Mouse (Mus musculus): Measurements from ENCODE around the gene Tcam1.

Gene Tcam1

DNA sequence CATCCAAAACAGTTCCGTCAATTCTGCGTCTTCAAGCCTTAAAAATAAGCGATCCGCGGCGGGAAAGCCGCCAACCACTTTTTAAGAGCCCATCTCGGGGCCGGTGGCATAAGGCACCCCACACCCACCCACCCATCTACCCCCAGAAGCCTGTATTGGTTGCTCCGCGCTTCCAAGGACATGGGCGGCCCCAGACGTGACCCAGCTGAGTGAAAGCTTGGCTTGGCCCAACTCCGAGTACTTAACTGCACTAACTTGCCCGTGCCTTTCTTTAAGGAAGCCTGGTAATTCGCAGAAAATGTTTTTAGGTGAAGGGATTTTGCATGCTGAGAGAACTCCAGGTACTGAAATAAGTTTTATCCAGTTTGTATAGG is 3.2 kb upstream of the Tcam1 start:
- no peak for DNase-seq (ENCODE audit: low read depth, low spot score)

DNA sequence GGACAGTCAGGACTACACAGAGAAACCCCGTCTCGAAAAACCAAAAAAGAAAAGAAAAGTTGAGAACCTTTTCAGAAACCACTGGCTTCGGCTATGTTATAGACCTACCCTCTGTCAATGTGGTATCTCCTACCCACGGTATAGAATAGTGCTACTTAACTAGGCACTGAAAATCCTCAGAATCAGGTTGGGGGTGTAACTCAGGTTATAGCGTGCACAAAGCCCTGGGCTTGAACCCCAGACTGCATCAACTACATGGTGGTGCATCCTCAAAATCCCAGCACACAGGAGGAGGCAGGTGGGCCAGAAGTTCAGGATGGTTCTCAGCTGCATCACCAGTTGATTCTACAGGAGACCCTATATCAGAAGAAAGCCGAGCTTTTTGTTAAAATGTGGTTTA is 2.7 kb upstream of the Tcam1 start:
- DNase-seq (ENCODE audit: low read depth, low spot score): no peak

DNA sequence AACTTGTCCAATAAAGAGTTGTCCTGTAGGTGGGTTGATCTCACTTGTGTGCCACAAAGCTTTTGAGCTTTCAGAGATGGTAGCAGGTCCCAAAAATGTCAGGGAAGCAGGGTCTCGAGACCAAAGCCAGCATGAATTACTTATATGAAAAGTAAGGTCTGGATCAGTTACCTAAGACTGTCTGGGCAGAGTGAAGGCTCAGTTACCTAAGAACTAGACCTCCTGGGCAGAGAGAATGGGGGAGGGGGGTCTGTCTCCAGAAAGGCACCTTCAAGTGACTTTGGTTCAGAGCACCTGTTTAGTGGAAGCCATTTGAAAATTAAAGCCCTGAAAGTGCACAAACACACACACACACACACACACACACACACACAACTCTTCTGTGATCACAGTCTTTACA is 2.1 kb upstream of the Tcam1 start:
- DNase-seq (ENCODE audit: low read depth, low spot score): no peak

DNA sequence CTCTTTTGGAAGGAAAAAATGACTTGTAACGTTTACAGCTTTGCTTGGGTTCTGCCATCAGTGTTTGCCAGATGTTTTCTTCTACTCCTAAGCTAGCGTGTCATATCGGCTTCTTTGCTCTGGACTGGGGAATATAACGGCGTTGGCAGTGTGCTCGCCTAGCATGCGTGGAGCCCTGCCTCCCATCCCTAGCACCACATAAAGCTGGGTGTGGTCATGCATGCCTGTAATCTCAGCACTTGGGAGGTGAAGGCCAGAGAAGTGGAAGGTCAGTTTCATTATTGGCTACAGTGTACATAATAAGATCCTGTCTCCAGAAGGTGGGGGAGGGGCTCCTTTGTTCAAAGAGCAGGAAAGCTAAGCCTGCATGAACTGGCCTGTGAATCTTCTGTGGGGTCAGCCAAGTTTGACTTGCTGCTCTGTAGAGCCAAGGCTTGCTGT is 1.5 kb upstream of the Tcam1 start:
- no peak for DNase-seq (ENCODE audit: low read depth, low spot score)

DNA sequence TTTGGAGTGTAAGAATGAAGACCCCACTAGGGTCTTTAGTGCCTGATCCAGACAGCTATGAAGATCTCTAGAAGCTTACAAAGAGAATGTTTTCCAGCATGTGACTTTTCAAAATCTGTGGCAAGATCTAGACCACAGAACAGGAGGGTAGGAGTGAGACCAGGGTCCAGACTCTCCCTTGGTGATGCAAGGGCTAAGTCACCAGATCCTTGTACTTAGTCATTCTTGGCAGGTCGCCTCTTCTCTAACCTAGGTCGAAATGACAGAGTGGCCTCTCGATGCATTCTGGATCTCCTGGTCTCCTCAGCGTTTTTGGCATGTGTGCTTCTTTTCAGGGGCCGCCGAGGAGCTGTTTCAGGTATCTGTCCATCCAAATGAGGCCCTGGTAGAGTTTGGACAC is 6.0 kb downstream of the Tcam1 start:
- no peak for DNase-seq (ENCODE audit: low read depth, low spot score)

DNA sequence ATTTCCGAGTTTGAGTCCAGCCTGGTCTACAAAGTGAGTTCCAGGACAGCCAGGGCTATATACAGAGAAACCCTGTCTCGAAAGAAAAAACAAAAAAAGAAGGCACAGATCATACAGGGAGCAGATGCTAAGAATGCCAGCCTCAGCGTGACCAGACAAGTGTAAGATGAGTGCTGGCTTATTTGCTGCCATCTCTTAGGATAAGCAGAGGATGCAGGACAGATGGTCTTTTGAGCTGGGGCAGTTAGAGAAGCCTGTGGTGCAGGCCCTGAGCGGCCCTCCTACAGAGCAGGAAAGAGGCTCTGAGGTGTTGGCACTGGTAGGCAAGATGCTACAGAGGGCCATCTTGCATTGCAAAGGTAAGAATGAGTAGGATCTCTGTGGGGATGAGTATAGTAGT is 6.9 kb downstream of the Tcam1 start:
- DNase-seq (ENCODE audit: low read depth, low spot score): no peak

DNA sequence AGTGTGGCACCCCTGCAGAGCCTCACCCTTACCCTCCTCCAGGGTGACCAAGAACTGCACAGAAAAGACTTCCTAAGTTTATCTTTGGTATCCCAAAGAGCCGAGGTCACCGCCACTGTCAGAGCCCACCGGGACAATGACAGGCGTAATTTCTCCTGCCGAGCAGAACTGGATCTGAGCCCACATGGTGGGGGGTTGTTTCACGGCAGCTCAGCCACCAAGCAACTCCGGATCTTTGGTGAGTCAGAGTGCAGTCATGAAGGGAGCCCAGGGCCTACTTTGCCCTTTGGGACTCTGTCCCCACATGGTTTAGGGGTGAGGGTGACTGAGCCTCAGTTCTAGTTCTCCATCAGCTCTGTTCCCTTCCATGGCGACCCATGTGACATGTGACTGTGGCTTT is 7.7 kb downstream of the Tcam1 start:
- no peak for DNase-seq (ENCODE audit: low read depth, low spot score)

DNA sequence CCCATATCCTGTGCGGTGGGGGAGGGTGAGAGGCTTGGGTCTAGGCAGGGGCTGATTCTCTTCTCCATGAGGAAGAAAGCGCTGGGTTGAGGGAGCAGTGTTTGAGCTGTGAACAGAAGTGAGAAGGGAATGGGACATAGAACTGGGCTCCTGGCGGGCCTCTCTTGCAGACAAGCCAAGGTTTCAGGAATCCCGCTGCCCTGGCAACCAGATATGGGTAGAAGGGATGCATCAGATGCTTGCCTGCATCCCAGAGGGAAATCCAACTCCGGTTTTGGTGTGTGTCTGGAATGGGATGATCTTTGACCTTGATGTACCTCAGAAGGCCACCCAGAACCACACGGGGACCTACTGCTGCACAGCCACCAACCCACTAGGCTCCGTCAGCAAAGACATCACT is 9.7 kb downstream of the Tcam1 start:
- DNase-seq (ENCODE audit: low read depth, low spot score): no peak

DNA sequence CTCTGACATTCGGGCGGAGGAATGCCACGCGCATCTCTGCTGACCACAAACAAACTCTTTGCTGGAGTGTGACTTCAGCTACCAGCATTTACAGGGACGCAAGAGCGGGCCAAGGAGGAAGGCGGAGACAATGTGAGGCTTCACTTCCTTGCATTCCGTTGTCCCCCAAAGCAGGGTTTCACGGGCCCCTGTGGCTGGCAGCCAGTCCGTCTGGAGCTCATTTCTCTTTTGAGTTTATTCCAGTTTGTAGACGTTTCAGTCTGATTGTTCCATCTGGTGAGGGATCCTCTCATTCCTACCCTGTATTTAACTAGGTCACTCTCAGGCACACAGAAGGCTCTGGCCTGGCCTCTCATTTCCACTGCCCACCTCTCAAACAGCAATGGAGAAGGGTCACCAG is 10.5 kb downstream of the Tcam1 start:
- DNase-seq (ENCODE audit: low read depth, low spot score): no peak

DNA sequence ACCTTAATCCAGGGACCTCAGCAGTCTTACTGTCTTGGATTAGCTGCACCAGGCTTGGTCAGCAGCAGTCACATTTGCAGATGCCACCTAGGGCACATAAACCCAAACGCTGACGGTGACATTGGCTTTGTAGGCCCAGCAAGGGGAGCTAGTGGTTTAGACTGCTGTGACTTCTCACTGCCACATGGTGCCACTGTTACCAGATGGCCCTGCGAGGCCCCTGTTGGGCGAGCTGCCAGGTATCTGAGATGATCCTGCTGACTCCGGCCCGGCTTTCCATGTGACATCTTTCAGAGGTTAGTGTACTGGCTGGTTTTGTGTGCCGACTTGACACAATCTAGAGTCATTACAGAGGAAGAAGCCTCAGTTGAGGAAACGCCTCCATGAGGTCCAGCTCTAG is 12.9 kb downstream of the Tcam1 start:
- DNase-seq (ENCODE audit: low read depth, low spot score): no peak

DNA sequence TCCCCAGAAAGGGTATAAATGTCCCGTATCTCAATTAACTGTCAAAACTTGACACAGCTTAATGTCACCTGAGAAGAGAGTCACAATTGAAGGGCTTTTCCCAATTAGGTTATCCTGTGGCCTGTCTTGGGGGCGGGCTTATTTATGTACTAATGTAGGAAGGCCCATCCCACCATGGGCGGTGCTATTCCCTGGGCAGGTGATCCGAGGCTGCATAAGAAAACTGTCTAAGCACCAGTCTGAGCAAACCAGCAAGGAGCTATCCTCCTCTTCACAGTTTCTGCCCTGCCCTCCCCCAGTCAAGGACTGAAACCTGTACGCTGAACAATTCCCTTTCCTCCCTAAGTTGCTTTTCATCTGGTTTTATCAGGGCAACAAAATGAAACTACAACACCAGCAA is 13.9 kb downstream of the Tcam1 start:
- no peak for DNase-seq (ENCODE audit: low read depth, low spot score)

DNA sequence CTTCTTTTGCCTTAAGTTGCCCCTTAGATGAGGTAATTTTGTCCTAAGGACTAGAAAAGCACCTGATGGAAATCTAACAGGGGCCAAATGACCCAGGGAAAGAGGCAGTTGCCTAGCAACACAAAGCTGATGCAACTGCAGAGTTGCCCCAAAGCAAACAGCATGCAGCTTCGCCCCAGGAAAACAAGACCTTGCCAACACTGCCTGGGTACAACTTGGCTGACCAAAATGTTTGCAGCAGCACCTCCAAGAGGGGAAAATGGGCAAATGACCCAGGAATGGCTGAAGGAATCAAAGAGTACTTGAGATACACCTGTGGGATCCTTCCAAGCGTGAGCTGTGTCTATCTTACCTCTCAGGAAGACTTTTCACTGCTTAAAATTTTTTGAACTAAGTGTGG is 15.4 kb downstream of the Tcam1 start:
- no peak for DNase-seq (ENCODE audit: low read depth, low spot score)

DNA sequence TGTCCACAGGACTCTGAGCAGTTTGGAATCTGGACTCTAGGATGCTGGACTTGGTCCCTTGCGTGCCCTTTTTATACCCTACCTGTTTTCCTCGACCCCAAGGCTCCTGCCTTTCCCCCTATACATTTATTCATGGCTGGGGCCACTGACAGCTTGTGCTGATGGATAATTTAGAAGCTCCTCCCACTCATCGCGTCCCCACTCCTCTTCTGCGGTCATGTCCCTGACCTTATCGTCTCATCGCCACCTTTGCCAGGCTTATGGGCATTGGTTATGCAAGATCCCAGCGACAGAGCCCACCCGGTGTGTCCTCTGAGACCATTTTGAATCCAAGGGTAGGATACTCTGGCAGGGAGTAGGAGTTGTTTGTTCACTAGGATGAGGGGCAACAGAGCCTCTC is 25.3 kb downstream of the Tcam1 start, which contains the start of gene Gh:
Gene Gh, minus strand, starts transcription at position 101 of the 400 bp plus-strand sequence.
- DNase-seq (ENCODE audit: low read depth, low spot score): no peak

DNA sequence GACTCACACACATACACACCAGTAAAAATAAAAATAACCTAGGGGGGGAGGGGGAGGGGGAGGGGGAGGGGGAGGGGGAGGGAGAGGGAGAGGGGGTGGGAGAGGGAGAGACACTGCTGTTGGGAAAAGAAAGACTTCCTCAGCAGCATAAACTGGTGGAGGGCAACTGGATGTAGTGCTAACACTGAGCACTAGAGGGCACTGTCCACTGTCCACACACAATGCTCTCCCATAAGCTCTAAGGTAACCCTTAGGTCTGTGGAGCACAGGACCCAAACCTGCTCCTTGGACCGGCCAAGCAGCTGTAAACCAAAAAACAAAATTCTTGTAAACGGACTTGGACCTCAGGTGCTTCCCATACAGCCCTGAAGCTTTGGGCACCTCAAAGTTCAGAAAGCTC is 26.2 kb downstream of the Tcam1 start:
- peak; percentile 49 for DNase-seq (ENCODE audit: low read depth, low spot score)

DNA sequence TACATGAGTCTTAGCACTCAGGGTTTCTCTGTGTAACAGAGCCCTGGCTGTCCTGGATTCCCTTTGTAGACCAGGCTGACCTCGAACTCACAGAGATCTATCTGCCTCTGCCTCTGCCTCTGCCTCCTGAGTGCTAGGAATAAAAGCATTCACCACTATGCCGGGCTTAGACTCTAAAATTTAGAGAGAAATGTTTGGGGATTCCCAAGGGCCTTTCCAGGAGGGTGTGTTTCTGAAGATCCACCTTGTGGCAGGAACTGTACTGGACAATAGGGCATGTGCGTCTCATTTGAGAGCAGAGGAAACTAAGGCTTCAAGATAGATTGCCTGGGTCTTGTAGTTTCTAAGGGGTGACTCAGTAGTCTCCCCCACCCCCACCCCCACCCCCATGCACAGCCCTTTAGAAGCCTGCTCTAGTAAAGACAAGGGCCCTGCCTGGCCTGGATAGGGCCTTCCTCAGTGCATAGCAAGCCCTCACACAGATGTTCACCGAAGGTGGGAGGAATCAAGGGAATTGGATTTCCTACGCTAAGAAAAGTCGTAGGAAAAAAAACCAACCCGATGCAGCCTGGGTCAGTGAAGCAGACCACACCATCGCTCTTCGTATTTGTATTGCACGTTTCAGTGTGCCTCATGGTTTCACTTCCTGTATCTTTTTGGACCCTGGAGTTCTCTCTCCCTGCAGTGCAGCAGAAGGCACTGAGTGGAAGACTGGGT is 29.0 kb downstream of the Tcam1 start:
- no peak for DNase-seq (ENCODE audit: low read depth, low spot score)

DNA sequence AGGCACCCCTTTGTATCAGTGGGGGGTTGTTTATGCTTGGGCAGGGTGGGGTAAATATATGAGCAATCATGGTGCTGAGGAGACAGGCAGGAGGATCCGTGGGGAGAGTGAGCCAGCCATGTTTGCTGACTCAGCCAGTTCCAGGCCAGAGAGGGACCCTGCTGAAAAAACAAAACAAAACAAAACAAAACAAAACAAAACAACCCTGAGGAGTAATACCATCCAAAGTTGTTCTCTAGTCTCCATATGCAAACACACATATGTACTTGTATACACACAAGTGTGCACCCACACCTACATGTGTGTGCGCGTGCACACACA is 29.6 kb downstream of the Tcam1 start:
- no peak for DNase-seq (ENCODE audit: low read depth, low spot score)

DNA sequence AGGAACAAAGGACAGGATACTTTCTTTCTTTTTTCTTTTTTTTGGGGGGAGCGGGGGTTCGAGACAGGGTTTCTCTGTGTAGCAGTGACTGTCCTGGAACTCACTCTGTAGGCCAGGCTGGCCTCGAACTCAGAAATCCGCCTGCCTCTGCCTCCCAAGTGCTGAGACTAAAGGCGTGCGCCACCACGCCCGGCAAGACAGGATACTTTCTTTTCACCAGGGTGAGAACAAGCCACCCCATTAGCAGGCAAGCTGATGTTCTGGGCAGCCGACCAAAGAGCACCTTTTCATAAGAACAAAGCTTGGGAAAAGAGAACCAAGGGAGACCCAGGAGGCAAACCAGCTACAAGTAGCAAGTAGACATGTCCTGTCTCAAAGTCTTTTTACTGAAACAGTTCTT is 30.3 kb downstream of the Tcam1 start:
- no peak for DNase-seq (ENCODE audit: low read depth, low spot score)

DNA sequence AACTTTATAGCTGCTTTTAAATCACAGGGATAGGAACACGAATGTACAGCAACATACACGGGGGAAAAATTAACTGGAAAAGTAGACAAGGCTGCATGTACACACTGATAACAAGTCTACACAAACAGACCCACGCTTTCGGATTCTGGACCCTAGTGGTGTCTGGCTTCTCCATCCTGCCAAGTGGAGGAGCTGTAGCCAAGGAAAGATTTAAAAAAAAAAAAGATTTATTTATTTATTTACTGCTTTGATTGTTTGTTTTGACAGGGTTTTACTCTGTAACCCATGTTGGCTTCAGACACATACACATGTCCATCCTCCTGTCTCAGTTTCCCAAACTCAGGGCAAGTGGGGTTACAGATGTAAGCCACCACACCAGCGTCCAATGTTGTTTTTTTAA is 31.0 kb downstream of the Tcam1 start:
- no peak for DNase-seq (ENCODE audit: low read depth, low spot score)

DNA sequence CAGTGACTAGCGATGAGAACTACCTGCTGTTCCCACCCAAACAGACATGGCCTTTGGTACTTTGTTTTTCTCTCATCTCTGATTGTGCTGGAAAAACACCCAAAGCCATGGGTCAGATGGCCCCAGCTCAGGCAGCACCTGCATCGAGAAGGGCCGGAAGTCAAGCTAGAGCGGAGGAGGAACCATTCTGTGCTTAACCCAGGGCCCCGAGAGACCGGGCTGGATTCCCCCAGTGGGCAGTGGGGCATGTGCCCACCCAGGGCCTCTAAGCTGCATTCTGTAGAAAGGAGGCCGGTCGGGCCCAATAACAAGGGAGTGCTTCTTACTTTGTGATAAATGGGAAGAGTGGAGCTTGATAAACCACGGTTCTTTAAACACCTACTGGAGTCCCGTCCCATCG is 31.7 kb downstream of the Tcam1 start:
- no peak for DNase-seq (ENCODE audit: low read depth, low spot score)

DNA sequence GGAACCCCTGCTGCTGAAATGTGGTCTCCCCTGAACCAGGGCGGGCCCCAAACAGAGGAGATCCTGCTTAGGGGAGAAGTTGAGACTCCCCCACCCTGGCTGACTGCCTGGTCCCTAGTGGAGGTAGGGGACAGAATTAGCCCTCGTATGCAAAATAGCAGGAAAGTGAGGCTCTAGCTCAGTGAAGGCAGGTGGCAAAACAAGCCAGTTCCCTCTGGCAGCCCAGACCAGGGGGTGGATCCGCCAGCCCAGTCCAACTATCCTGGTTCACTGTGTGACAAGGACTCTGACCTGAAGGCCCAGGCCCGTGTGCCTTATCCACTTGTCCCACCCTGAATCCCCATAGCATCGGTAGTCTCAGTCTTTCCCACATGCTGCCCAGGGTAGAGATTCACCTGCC is 33.7 kb downstream of the Tcam1 start:
- no peak for DNase-seq (ENCODE audit: low read depth, low spot score)

DNA sequence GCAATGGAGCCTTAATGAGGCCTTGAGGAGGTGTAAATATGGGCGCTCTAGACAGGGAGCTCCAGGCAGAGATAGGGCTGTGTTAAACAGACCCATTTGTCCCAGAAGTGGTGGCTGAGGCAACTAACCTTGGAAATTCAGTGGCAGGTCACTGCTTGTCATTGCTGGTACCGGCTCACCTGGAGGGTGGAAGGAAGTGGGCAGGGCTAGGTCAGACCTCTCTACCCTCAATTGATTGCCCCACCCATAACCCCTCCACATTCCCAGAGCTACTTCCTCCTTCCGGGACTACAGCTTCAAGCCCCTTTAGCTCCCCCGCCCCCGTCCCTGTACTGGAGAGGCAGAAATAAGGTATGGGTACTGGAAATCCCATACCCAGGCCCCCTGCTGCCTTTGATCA is 37.1 kb downstream of the Tcam1 start:
- no peak for DNase-seq (ENCODE audit: low read depth, low spot score)

DNA sequence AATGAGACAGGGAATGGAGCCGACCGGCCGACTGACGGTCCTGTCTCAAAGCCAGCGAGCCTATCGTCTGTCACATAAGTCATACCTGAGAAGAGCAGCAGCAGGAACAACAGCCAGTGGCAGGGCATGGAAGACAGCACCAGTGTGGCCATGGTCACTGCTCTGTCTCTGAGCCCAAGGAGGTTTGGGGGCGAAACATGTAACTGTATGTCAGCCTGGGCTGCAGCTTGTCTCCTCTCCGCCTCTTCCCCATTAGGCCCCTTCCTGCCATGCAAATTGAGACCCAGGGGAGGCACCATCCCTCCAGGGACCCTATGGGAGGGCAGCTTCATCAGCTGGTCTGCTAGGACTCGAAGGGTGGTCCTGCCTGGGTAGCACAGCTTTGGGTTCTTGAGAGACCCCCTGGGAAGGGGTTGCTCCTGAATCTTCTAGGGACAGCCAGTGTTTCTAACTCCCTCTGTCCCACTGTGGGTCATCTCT is 37.9 kb downstream of the Tcam1 start, which contains the start of gene Cd79b:
Gene Cd79b, minus strand, starts transcription at position 430 of the 480 bp plus-strand sequence.
- DNase-seq (ENCODE audit: low read depth, low spot score): no peak

DNA sequence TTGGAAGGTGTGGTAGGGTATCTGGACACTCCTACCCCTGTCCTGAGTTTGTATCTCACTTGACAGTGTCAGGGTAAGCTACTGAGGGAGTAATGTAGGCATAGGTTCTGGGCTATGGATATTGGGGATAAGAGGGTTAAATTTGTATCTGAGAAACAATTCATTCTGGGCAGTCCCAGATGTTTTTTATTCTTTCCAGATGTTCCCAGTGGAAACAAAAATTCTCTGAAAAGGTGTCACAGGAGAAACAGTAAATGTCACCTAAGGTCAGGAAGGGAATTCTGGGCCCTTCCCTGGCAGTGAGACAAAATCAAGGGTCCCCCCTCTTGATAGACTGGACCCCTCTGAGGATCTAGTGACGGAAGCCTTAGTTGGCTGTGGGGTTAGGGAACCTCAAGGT is 39.9 kb downstream of the Tcam1 start:
- no peak for DNase-seq (ENCODE audit: low read depth, low spot score)

DNA sequence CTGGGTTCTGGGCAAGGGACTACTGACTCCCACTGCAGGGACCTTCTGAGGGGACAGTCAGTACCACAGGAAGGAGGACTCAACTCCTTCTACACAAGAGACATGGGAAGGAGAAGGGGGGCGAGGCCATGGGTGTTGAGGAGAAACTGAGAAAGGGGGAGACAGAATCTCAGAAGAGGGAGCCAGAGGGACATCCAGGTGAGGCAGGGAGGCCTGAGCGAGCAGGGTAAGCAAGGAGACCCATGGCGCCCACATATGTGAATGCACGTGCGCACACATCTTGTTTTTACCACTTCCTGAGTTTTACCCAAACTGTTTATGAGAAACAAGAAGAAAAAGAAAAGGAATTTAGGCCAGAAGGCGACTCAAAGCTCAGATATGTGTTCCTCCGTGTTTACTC is 41.3 kb downstream of the Tcam1 start:
- no peak for DNase-seq (ENCODE audit: low read depth, low spot score)

Data from embryo, embryonic 11.5 days (tissue).